Mouse (Mus musculus) forebrain, embryonic 12.5 days (tissue): ENCODE data around the gene Gm44502. TPM values are rescaled to one million over a fixed set of nuclear protein-coding genes. Genes with fewer than 3 reads are reported as not detected.

ENCODE experiments used
- ATAC-seq: fragments of 200-750 bp; cut with Nextera tagmentation; 2 replicates; pipeline ENCODE4 v1.8.0; 2017; ENCODE audit warnings: moderate TSS enrichment; ENCODE audit not compliant: low FRiP score
- H3K27ac ChIP-seq: fragments of 300-500 bp; sonication (generic); 2 replicates; pipeline ENCODE4 v1.5.1; 2016; ENCODE audit warnings: mild to moderate bottlenecking
- H3K27me3 ChIP-seq: fragments of 300-500 bp; sonication (generic); 2 replicates; pipeline ENCODE4 v1.6.1; 2016; ENCODE audit warnings: mild to moderate bottlenecking
- H3K36me3 ChIP-seq: fragments of 300-500 bp; sonication (generic); replicated peaks from 2 replicates; pipeline ENCODE4 v1.6.1; 2016; ENCODE audit warnings: mild to moderate bottlenecking
- H3K4me1 ChIP-seq: fragments of 300-500 bp; sonication (generic); 2 replicates; pipeline ENCODE4 v1.6.1; 2016
- H3K4me2 ChIP-seq: fragments of 300-500 bp; sonication (generic); 2 replicates; pipeline ENCODE4 v1.6.1; 2016; ENCODE audit warnings: mild to moderate bottlenecking, moderate library complexity
- H3K4me3 ChIP-seq: fragments of 300-500 bp; sonication (generic); replicated peaks from 2 replicates; pipeline ENCODE4 v1.5.1; 2016; ENCODE audit warnings: mild to moderate bottlenecking
- H3K9ac ChIP-seq: fragments of 300-500 bp; sonication (generic); 2 replicates; pipeline ENCODE4 v1.6.1; 2016; ENCODE audit warnings: mild to moderate bottlenecking
- H3K9me3 ChIP-seq: fragments of 300-500 bp; sonication (generic); 2 replicates; pipeline ENCODE4 v1.6.1; 2016
- WGBS: fragments of 180-500 bp; shearing (Covaris S2); methylation state at CpG from one replicate; pipeline ENCODE4 v1.1.7; 2016; 5-methylcytosine and 5-hydroxymethylcytosine counted together
- polyA plus RNA-seq: library from polyadenylated mRNA; unstranded; fragments of >200 nt; fragmentation: Nextera tagmentation; extraction: Ambion mirVana; gene quantifications from 2 replicates; pipeline ENCODE4 v1.2.1, GENCODE M21; 2016

Gene Gm44502
- polyA plus RNA-seq, 1 experiment from 2014 or later, result not detected

DNA sequence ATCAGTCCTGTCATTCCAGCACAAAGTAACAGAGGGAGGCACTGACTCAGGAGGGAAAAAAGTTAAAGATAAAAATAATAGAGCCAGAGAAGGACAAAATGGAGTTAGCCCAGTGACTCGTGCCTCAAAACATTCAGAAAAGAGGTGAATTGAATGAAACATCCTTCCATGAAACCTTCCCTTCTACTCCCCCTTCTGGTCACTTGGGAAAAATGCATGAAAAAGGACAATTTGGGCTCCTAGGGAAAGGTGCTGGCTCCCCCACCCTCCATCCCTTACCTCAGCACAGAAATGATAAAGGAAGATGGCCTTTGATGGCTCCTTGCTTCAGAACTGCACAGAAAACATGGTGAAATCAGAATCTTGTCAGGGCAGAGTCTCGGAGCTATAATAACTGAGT lies 39.1 kb upstream of the Gm44502 start:
- Histone ChIP-seq H3K36me3 (no peaks in the 10 kb centered on the region), H3K4me1 (peaks cover 5% of the 10 kb centered on the region; the same call in 1 of the 2 replicates), H3K27me3 (no peaks in the 10 kb centered on the region), H3K9ac (no peak overlapping the region), H3K9me3 (no peaks in the 10 kb centered on the region), H3K27ac (no peak overlapping the region), H3K4me2 (no peak overlapping the region), H3K4me3 (no peak overlapping the region)
- ATAC-seq, result no peak
- 20% methylated on average over 2 of the region's 2 CpGs for WGBS

DNA sequence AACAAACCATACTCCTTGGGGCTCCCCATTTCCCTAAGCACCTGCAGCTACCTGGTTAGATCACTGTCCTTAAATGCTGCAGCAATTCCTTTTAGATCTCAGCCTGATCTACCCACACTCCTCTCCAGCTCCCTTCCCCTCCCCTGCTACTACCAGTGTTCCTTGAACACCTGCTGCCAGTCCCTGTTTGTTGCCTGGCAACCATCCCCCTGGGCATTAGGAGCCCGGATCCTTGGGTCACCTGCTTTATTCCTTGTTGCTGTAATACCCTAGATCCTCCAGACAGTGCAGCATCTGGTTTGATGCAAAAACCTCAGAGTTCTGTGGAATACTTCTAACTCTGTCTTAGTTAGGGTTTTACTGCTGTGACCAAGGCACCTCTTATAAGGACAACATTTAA lies 35.6 kb upstream of the Gm44502 start:
- no peaks in the 10 kb centered on the region for H3K9me3 ChIP-seq
- no peaks in the 10 kb centered on the region for H3K27me3 ChIP-seq
- H3K4me2 ChIP-seq, result no peak overlapping the region
- 3% methylated on average over 1 of the region's 1 CpGs for WGBS
- no peak overlapping the region for H3K4me3 ChIP-seq
- H3K36me3 ChIP-seq, result peaks cover 26% of the 10 kb centered on the region
- ATAC-seq, result peak; percentile 72
- H3K4me1 ChIP-seq, result peaks cover 5% of the 10 kb centered on the region; the same call in 1 of the 2 replicates
- no peak overlapping the region; the same call in 1 of the 2 replicates for H3K27ac ChIP-seq
- no peak overlapping the region for H3K9ac ChIP-seq

DNA sequence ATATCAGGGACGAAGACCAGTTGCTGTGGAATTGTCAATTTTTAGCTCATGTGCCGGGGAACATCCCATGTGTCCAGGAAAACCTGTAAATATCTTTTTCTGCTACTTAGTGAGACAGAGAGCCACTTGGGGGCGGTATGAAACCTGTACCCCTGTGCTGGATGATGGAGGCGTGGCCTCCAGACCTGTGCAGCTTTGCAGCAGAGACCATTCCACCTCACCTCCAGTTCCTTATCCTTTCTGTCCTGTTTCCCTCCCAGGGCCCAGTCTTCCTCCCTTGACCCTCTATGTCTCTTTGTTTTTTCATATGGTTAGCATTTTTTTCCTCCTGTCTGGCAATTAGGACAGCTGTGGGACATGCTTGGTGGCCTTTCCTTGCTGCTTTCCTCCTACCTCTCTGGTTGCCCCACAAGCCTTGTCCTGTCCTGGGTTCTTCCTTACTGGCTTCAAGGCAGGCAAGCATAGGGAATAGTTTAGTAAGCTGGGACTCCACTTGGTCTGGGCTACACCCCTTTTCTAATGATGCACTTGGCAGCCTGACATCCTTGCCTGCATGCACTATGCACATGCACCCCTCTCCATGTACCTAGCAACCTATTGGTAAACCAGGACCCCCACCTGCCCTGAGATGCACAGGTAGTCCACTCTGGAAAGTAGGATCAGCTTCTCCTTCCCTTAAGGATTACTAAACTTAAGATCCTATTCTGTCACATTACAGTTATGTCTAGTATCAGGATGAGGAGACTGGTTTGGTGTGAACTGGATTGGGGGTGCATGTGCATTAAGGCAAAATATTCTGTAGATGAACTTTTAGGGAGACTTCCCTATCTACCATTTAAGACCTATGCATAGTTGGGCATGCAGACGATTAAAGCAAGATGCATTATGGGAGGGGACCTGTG lies 34.1 kb upstream of the Gm44502 start:
- H3K36me3 ChIP-seq, result peaks cover 41% of the 10 kb centered on the region
- no peak for ATAC-seq
- H3K4me2 ChIP-seq, result no peak overlapping the region
- no peaks in the 10 kb centered on the region for H3K9me3 ChIP-seq
- H3K27me3 ChIP-seq, result no peaks in the 10 kb centered on the region
- no peak overlapping the region for H3K27ac ChIP-seq
- WGBS, result 63% methylated on average over 5 of the region's 5 CpGs
- H3K4me1 ChIP-seq, result peaks cover 5% of the 10 kb centered on the region; the same call in 1 of the 2 replicates
- H3K9ac ChIP-seq, result no peak overlapping the region
- H3K4me3 ChIP-seq, result no peak overlapping the region

DNA sequence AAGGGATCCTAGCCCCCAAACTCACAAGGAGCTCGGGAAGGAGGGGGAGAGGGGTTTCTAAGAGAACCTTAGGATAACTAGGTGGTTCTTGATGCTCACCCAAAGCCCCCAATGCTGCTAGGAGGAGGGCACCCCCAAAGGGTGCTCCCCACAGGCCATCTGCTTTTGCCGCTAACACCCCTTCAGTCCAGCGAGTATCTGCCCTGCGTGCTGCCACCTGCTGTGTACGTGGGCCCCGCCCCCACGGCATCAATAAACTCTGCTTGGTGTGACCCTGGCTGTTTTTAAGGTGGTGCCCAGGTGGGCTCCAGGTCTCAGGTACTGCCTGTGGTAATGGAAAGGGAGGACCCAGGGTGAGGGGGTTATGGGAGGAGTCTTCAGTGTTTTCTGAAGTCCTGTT lies 32.7 kb upstream of the Gm44502 start:
- H3K9ac ChIP-seq, result no peak overlapping the region
- 84% methylated on average over 7 of the region's 7 CpGs for WGBS
- H3K27ac ChIP-seq, result no peak overlapping the region
- ATAC-seq, result no peak
- no peaks in the 10 kb centered on the region for H3K27me3 ChIP-seq
- H3K9me3 ChIP-seq, result no peaks in the 10 kb centered on the region
- H3K36me3 ChIP-seq, result peaks cover 55% of the 10 kb centered on the region
- no peak overlapping the region for H3K4me2 ChIP-seq
- no peak overlapping the region for H3K4me3 ChIP-seq
- H3K4me1 ChIP-seq, result peaks cover 5% of the 10 kb centered on the region; the same call in 1 of the 2 replicates

DNA sequence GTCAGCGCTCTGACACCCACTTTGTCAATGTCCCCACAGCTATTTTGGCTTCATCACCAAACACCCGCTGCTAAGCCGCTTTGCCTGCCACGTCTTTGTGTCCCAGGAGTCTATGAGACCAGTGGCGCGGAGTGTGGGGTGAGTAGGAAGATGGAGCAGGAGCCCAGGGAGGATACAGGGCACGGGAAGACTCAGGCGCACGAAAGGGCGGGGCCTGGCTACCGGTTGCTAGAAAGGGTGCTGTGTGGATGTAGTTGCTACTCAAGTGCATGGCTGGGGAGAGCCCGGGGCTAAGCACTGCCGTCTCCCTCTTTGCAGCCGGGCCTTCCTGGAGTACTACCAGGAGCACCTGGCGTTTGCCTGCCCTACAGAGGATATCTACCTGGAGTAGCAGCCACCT lies 31.8 kb upstream of the Gm44502 start:
- no peak overlapping the region for H3K9ac ChIP-seq
- H3K36me3 ChIP-seq, result peaks cover 63% of the 10 kb centered on the region
- H3K27ac ChIP-seq, result no peak overlapping the region
- H3K4me3 ChIP-seq, result no peak overlapping the region
- 88% methylated on average over 15 of the region's 15 CpGs for WGBS
- H3K4me1 ChIP-seq, result peaks cover 5% of the 10 kb centered on the region; the same call in 1 of the 2 replicates
- H3K9me3 ChIP-seq, result no peaks in the 10 kb centered on the region
- H3K27me3 ChIP-seq, result no peaks in the 10 kb centered on the region
- H3K4me2 ChIP-seq, result no peak overlapping the region
- ATAC-seq, result no peak

DNA sequence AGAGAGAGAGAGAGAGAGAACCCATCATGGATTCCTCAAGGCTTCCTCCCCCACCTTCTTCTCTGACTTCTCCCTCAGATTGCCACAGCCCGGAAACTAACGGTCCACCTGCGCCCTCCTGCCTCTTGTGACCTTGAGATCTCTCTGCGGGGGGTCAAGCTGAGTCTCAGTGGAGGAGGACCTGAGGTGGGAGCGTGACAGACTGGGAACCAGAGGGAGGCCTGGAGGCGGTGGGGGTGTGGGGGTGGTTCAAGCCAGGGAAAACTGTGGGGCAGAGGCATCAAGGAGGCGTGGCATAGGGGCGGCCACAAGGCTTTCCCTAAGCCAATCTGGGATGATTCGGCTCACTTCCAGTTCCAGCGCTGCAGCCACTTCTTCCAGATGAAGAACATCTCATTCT lies 30.8 kb upstream of the Gm44502 start:
- WGBS, result 86% methylated on average over 10 of the region's 10 CpGs
- ATAC-seq, result no peak
- H3K4me1 ChIP-seq, result peaks cover 11% of the 10 kb centered on the region
- peaks cover 64% of the 10 kb centered on the region for H3K36me3 ChIP-seq
- no peaks in the 10 kb centered on the region for H3K9me3 ChIP-seq
- H3K9ac ChIP-seq, result no peak overlapping the region
- H3K27ac ChIP-seq, result no peak overlapping the region
- no peak overlapping the region for H3K4me3 ChIP-seq
- H3K27me3 ChIP-seq, result no peaks in the 10 kb centered on the region
- H3K4me2 ChIP-seq, result no peak overlapping the region

DNA sequence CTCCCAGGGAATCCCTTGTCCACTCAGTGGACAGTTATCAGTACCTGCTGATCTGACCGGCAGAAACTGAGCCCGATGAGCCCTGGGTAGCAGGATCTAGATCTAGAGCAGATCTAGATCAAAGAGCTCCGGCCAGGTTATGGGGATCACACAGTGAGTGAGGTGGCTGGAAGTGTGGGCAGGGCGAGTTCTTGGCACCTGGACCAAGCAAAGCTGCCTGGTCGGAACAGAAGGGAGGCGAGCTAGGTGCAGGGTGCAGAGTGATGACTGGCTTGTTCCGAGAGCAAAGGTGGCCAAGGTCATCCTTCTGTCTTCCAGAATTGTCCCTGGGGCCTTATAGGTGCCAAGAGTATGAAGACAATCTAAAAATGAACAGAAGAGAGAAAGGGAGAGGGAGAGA lies 30.3 kb upstream of the Gm44502 start:
- ATAC-seq, result no peak

DNA sequence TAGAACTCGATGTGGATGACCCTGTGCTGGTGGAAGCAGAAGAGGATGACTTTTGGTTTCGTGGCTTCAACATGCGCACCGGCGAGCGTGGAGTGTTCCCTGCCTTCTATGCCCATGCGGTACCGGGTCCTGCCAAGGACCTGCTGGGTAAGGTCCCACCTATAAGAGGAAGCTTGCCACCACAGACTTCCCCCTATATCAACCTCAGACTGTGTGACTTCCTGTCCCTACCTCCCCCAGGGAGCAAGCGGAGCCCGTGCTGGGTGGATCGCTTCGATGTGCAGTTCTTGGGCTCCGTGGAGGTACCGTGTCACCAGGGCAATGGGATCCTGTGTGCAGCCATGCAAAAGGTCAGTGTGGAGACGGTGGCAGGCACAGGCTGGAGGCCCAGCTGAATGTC lies 29.4 kb upstream of the Gm44502 start:
- H3K4me1 ChIP-seq, result peaks cover 16% of the 10 kb centered on the region
- ATAC-seq, result no peak
- no peak overlapping the region for H3K27ac ChIP-seq
- no peaks in the 10 kb centered on the region for H3K9me3 ChIP-seq
- H3K27me3 ChIP-seq, result no peaks in the 10 kb centered on the region
- WGBS, result 98% methylated on average over 15 of the region's 15 CpGs
- H3K4me2 ChIP-seq, result no peak overlapping the region
- peaks cover 64% of the 10 kb centered on the region for H3K36me3 ChIP-seq
- H3K4me3 ChIP-seq, result no peak overlapping the region
- H3K9ac ChIP-seq, result no peak overlapping the region

More for the DNA sequence above, 30.3 kb upstream of the Gm44502 start:
- Histone ChIP-seq H3K9me3 (no peaks in the 10 kb centered on the region), H3K4me3 (no peak overlapping the region), H3K9ac (no peak overlapping the region), H3K4me1 (peaks cover 12% of the 10 kb centered on the region), H3K4me2 (no peak overlapping the region), H3K36me3 (peaks cover 64% of the 10 kb centered on the region), H3K27me3 (no peaks in the 10 kb centered on the region), H3K27ac (no peak overlapping the region)
- 90% methylated on average over 7 of the region's 7 CpGs for WGBS

DNA sequence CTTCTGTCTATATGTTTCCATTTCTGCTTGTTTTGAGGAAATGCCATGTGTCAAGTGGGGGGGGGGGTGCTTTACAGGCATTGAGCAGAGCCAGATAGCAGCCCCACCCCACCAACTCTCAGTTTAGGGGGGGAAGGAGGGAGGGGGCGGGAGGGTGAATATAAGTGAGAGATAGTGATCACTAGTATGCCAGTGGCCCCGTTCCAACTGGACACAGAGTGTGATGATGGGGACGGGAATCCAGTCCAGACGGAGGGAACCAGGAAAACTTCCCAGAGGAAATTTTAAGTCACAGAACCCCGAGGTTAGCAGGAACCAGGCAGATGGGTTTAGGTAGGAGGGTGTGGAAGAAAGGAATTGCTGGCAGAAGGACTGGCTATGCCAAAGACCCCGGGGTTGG lies 26.1 kb upstream of the Gm44502 start:
- H3K4me1 ChIP-seq, result peaks cover 24% of the 10 kb centered on the region
- peaks cover 44% of the 10 kb centered on the region for H3K36me3 ChIP-seq
- H3K9me3 ChIP-seq, result no peaks in the 10 kb centered on the region
- peaks cover 18% of the 10 kb centered on the region for H3K27me3 ChIP-seq
- ATAC-seq, result no peak
- WGBS, result 83% methylated on average over 6 of the region's 6 CpGs
- H3K9ac ChIP-seq, result no peak overlapping the region
- H3K27ac ChIP-seq, result no peak overlapping the region
- no peak overlapping the region for H3K4me3 ChIP-seq
- peak overlapping the region; percentile 82 for H3K4me2 ChIP-seq

DNA sequence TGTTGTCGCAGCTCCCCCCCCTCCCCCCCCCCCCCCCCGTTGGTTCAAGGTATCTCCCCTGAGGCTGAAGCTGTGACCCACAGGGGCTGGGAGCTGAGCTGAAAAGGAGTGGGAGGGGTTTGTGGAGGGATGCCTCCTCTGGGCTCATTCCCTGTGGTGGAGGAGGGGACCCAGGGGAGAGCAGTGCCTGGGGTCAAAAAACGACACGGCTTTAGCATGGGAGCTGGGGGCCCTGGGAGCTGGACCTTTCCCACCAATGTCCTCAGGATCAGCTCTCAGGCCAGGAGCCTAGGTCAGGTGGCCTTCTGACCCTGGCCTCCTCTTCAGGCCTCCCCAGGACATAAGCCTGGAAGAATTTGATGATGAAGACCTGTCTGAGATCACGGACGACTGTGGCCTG lies 25.4 kb upstream of the Gm44502 start:
- peak overlapping the region; percentile 78 for H3K9ac ChIP-seq
- H3K27ac ChIP-seq, result peak overlapping the region; percentile 74; the same call in 1 of the 2 replicates
- H3K27me3 ChIP-seq, result peaks cover 18% of the 10 kb centered on the region
- peaks cover 36% of the 10 kb centered on the region for H3K36me3 ChIP-seq
- H3K4me1 ChIP-seq, result peaks cover 24% of the 10 kb centered on the region
- H3K9me3 ChIP-seq, result no peaks in the 10 kb centered on the region
- H3K4me2 ChIP-seq, result peak overlapping the region; percentile 82
- peak overlapping the region; percentile 85 for H3K4me3 ChIP-seq
- WGBS, result 13% methylated on average over 4 of the region's 6 CpGs
- peak; percentile 33; the same call in 1 of the 2 replicates for ATAC-seq

DNA sequence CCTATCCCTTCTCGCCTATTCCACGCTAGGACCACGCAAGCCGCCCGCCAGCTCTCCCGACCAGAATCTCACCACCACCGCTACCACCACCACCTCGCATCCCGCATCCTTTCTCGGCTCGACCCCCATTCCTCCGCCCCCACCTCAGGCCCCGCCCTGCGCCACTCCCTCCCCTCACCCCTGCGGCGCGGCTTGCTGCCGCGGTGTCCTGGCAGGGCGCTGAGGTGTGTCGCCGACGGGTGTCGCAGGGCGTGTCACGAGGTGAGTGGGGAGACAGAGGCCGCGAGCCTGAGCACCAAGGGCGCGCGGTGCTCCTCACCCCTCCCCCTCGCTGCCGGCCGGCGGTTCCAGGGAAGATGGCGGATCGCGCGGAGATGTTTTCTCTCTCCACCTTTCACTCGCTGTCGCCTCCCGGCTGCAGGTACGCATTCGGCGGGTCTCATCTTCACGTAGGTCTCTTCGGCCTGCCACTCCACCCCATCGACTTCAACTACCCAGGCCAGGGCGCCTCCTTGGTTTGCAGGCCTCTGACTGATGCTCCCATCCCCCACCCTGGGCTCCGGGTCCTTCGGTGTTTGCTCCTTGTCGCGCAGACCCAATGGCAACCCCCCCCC lies 24.5 kb upstream of the Gm44502 start, which contains the start of gene Mapk8ip2:
TSS of gene Mapk8ip2 (plus strand) at position 49 of the 614 bp plus-strand sequence.
- Histone ChIP-seq H3K4me2 (peak within 1 kb of the TSS; percentile 82), H3K27me3 (peaks cover 22% of the 10 kb centered on the region), H3K9me3 (no peaks in the 10 kb centered on the region), H3K9ac (peak within 1 kb of the TSS; percentile 78), H3K36me3 (peaks cover 27% of the 10 kb centered on the region), H3K27ac (peak within 1 kb of the TSS; percentile 74), H3K4me1 (peaks cover 24% of the 10 kb centered on the region), H3K4me3 (peak within 1 kb of the TSS; percentile 85)
- peak; percentile 87 for ATAC-seq
- WGBS, result under 1% methylated on average over 53 of the region's 53 CpGs
